Mouse (Mus musculus) 3134 (cell line): ENCODE measurements at regions not wholly inside any gene's neighbourhood (a gene's known extent, or its start where the extent isn't known, plus 50 kb on each side); places are given as distances from the start of the nearest gene placed in this dataset.
A peak's percentile ranks its signal among the peaks of the same experiment; 100 is the strongest.

Source experiments
- DNase-seq: peaks from one replicate; pipeline ENCODE4 v3.0.0-alpha.2; 2011; ENCODE audit warnings: low spot score; ENCODE audit not compliant: insufficient read length; ENCODE audit errors: extremely low read depth

DNA sequence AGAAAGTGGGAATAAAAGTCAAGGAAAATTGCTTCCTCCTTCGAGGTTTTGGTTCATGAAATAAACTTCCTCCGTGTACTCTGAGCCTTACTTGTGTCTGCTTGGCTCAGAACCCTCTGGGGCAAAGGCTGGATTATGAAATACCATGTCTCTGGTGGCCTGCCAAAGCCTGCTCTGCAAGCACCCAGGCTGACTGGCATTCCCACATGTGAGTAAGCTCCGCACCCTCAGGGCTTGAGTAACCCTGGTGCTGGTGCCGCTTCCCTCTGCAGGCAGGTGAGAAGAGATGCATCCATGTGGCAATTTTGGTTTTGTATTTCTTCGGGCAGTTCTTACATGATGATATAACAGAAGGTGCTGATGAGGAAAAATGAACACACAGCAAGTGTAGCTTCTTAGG is 66.0 kb downstream of the Nr2f2 start:
- peak; percentile 78 for DNase-seq

DNA sequence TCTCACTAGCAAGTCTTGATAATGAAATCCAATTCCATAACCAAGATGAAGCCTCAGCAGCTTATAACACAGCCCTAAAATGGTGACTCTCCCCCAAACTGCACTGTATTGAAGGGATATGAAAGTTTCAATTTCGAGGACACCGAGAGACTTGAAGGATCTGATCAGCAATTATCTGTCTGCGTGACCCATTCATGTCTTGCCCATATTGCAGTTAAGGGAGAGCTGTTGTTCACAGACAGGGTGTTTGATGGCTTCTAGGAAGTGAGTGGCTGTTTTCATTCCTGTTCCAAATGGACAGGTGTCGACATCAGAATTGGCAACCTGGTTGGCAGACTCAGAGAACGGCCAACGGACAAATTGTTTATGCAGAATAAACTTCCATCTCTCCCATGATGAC is 75.1 kb downstream of the Nr2f2 start:
- no peak for DNase-seq

DNA sequence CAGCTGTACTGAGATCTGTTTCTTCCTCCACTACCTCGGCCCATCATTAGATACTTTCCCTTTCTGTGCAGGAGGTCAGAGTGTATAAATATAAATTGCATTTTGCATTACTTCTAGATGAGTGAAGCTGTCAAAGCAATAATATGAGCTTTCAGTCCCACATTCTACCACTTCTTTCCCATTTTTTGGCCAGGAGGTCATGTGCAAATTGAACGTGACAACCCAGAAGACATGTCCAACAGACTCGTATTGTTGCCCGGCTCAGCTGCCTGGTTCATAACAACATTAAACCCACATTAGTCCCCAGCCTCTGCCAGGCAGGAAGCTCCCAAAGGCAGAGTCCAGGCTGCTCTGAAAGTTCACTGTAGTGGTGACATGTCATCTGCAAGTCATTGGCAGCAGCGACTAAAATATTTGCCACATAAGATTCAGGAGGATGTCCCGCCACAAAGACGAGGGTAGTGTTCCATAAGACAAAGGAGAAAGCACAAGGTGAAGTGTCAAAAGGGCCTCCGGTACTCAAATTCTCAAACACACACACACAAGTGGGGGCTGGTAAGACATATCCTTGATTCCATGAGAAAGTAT is 75.7 kb downstream of the Nr2f2 start:
- no peak for DNase-seq

DNA sequence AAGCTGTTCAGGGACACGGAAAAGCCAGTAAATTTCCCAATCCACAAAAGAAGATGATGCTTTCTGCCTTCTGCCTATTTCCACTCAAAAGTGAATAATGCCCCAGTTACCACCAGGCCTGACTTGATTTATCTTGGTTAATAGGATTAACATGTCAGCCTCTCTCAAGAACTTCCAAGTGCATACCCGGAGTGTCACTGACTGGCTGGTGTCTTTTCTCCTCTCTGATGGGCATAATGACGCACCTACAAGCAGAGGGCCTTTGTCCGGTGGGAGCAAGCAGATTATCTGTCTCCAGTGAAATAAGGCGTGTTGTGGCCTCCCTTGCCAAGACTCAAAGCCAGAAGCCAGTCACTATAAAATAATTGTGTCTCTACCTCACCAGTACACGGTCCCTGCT is 76.3 kb downstream of the Nr2f2 start:
- DNase-seq, result no peak

DNA sequence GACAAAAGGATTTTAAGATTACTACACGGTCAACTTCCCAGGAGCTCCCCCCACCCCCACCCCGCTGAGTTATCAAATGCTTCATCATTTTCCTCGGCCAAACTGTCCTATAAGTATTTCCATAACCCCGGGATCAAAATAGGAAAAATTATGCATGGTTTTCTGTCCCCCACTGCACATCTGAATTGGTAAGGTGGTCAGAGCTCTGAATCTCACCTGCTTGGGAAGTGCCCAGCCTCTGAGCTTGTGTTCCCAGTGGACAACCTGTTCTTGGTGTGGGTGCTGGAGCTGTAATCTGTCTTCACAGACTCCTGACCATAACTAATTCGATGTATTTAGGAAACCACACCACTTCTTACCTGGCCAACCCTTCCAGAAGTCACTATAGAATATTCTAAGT is 77.9 kb downstream of the Nr2f2 start:
- DNase-seq, result no peak

DNA sequence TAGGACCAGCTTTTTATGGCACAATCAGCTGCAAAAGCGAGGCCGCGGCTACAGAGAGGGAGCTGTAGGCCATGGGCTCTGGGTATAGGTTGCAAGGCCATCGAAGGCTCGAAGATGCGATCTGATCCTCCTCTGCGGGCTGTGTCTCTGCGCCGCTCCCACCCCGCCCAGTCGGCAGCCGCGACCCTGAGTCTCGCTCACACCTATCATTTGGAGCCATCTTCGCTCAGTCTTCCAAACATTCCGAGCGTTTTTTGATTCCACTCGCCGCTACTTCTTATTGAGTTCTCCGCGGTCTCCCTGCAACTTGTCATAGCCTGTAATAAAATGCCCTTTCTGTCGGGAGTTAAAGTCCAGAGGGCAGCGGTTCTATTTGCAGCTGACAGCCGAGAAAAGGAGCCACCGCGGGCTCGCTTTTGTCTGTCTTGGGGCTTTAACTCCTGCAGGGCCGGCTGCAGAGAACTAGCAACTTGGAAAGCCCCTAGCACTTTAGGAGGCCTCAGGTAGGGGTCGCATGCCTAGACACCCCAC is 78.6 kb downstream of the Nr2f2 start:
- no peak for DNase-seq

DNA sequence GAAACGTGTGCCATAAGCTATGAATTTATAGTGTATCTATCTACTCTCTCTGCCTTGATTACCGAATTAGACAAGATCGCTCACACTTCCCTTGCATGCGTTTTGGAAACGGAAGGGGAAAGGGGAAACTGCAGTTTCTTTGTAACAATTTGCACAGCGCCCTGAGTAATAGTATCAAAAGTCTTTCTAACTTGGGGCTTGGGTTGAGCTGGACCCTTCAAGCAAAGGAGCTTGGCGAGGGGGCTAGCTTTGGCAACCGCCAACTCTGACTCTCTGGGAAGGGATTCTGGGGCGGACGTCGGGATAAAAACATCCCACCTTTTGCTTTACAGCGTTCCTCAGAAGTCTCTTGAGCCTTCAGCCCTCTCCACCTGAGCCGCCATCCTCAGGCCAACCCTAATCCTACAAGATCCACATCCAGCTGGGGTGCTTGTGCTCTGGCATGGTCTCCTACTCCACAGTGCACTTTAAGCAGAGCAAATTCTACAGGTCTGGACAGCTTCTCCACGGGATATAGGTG is 79.6 kb downstream of the Nr2f2 start:
- no peak for DNase-seq

DNA sequence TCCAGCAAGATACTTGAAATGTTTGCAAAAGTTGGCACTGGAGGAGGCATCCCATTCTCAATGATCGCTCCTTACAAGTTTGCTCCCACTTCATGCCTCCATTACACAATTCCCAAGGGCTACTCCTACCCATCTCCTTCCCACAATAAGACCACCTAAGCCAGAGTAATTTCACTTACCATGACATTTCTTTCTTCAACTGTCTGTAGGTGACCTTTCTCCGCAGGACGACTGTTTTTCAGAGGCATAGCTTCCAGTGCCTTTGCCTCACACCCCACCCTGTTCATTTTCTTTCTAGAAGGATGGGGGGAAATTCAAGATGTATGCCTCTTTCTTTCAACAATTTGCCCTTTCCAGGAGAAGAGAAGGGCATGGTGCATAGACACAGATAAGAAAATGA is 81.2 kb downstream of the Nr2f2 start:
- DNase-seq, result no peak

DNA sequence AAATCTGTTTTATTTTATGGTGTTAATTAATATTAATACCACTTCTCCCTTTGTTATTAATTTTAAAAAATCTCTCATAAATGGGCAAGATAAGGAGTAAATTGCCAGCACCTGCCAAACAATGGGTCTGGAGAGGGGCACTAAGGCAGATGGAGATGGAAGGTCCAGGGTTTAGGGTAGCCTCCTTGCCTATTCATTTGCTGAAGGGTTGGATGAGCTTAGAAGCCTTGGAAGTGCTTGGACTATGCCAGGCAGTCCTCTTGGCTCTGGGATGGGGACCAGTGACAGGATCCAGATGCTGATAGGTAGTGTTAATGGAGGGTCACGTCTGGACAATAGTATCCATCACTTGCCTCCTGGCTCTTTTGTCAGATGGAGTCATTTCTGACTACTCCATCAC is 82.7 kb downstream of the Nr2f2 start:
- DNase-seq, result no peak

DNA sequence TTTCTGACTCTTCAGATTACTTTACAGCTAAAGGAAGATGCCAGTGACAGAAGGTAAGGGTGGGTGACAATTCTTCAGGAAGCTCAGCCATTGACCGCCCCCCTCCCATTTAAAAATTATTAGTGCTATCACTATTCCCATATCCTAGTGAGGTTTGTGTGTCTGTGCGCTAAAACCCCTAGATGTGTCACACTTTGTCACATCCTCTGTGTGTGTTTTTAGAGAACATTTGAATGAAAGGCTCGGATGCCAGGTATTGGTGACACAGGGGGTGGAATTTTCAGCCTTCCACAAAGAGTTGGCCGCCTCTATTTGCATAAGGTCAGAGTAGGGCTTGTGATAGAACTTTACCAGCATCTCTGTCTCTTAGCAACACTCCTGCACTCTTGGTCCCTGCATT is 83.4 kb downstream of the Nr2f2 start:
- DNase-seq, result no peak

DNA sequence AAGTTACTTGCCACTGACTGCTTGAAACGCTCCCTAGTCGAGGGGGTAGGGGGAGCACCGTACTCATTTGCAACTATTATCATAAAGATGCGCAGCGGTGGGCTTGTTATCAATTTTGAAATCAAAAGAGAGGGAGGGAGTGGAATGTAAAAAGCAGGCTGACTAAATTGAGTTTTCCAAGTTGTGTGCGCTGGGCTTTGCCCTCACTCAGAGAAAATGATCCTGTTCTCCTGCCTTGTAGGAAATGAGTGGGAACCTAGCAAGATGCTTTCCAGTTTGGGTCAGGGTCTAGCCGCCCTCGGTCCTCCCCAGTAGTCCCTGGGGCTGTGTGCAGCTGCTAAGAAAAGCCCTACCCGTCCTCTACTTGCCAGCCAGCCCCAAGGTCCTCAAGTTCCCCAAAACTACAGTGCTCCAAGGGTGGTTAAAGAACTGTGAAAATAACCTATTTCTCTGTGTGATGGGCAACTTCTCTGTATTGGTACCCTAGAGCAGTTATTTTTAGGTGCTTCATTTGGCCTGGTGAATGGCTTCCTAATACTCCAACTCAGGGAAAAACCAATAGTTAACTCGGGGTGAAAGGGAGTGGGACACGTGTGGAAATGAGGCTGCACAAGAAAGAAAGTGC is 84.5 kb downstream of the Nr2f2 start:
- DNase-seq, result no peak

DNA sequence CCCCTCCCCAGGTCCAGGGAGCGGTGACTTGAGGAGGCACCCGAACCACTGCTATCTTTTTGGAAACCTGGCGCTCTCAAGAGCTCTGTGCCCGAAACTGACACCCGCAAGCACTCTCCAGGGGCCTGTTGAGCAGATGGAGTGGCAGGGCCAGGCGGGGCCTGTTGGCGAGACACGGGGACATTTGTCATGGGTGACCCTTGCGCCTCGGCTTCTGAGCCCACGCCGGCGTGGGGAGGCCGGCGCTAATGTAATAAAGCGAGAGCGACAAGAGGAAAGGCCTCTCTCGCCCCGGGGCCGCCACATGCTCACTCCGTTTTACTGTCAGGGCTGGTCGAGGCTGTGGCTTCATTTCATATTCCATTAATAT is 85.2 kb downstream of the Nr2f2 start:
- DNase-seq, result no peak

DNA sequence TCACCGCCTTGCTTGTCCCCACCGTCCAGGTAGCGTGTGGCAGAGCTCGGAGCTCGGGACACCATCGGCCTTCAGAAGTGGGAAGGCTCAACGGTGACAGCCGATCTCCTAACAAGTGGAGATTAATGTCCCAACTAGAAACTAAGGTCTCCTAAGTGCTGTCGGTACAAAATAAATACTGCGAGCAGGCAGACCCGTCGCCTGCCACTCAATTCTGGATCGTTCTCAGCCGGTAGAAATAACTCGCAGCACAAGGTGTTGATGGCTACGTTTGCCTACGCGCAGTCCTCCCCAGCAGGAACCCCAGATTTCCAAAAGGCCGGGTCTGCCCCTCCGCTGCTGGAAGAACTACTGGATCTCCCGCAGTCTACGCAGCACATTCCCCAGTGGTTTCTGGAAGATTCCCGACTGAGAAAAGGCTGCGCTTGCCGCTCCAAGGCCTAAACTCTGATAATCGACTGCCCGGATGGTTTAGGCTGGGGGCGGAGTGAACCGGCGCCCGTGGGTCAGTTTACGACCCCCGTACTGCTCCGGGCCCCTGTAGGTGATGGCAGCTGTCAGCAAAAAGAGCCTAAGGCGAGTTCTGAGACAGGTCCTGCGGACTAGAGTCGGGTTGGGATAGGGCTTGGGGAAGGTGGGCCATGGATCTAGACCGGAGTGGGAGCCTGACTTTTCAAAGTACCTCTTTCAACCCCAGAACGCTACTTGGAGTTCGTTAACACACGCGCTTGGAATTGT is 85.7 kb downstream of the Nr2f2 start:
- no peak for DNase-seq

DNA sequence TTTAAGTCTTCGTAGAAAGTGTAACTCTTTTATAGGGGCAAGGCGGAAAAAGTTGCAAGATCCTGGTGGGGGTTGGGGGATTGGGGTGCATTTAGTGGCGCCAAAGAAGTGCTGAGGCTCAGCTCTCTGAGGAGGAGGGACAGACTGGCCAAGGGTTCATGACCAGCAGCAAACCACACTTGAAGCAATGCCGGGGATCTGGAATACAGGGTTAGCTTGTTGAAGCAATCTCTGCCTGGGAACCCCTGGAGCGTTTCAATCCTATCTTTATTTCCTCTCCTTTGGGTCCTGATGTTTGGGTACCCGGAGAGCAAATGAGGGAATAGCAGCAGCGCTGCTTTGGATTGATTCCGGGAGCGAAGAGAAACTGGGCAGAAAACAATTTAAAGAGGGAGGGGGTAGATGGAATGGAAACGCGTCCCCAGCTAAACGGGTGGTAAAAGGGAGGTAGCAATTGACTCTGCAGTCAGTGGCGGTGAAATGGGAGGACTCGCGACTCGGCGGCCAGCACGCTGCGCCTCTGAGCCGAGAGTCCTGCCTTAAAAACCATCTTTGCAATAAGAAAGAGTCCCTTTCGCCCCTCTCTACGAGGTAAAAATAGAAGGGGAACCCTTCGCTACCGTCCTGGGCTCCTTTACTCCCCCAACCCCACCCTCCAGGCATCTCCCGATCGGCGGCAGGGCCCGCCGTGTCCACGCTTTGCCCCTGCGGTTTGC is 86.5 kb downstream of the Nr2f2 start:
- no peak for DNase-seq

DNA sequence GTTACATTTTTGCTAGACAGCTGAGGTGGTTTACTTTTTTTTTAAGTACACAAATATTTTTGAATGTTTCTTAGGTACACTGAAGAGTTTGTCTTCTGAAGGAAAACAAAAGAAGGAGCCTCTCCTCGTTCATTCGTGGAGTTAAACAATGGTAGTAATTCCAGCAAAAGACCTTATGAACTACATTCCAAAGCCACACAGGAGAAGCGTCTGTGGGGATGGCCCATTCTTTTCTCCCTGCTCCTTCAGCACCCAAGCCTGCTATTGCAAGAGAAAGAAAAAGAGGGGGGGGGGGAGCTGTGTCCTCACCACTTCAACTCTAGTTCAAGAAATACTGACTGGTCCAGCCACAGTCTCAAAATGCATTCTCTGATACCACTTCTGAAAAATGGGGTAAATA is 87.4 kb downstream of the Nr2f2 start:
- no peak for DNase-seq

DNA sequence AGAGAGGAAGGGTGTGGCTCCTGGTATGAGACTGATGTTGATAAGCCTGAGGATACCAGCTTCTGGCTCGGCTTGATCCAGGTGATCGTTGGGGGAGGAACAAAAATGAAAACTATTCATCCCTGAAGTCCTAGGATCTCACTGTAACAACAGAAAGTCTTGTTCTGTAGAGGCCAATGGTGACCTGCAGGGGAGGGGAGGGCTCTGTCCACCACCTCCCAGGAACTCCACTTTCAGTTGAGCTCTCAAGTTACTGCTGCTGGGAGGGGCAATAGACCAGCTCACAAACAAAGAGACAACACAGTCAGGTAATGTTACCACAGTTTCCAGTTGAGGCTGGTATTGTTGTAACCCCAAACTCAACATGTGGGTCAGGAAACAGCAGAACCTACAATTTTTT is 90.5 kb downstream of the Nr2f2 start:
- DNase-seq, result no peak

DNA sequence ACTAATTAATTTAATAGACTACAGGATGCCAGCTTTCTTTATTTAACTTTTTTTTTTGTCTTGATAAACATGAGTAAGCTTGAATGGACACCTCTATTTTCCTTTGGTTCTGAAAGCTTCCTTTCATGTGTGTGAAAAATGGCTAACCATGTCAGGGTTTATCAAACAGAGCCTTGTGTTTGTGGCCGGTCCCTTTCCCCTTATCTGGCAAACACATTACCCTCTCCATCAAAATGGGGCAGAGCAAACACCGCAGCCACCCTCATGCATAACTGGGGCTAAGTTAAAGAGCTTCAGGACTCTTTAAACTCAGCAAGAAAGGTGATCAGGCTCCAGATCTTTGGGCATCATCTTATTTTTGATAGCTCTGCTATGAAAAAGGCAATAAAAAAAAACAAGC is 92.2 kb downstream of the Nr2f2 start:
- DNase-seq, result no peak

DNA sequence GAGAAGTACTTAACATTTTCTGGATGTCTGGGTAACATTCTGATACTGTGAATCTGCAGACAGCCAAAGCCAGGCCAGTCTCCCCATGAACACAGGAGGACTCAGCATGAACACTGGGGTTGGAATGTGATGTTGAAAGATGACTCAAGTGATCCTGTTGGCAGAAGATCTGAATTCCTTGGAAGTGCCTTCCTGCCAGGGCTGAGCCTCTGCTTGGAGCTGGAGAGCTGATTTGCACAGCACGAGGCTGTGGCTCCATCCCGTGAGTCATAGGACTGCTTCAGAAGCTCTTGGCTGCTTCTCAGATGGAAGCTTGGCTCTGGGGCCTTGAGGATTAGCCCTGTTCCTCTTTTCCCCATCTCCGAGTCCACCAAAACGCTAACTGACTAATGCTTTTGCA is 99.5 kb downstream of the Nr2f2 start:
- DNase-seq, result peak; percentile 83

DNA sequence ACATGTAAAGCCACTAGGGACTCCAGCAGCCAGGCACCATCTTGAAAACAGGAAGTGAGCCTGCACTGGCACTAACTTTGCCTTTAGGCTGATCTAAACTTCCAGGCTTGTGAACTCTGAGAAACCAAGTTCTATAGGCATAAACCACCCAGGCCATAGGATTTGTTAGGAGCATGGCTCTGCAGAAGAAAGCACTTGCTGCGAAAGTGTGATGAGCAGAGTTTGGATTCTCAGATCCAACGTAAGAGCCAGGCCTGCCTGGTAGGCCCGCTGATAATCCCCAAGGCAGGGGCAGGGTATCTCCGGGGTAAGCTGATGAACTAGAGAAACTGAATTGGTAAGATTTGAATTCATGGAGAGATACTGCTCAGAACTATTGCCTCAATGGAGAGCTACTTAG is 109.7 kb downstream of the Nr2f2 start:
- DNase-seq, result no peak

DNA sequence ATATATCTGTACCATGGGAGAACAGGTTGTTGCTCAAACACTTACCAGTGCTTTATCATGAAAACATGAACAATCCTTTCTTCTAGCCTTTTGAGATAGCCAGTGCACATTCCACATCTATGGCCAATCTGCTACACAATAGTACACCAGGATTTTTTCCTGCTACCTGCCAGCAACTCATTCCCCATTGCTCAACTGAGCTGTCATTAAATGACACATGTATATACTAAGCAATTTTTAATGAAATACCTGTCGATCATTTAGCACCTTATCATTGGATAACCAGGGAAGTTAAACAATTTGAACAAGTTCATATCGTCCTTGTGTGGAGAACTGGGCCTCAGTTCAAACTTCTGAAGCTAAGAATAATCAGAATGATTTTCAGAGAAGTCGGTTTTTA is 111.5 kb downstream of the Nr2f2 start:
- DNase-seq, result no peak

DNA sequence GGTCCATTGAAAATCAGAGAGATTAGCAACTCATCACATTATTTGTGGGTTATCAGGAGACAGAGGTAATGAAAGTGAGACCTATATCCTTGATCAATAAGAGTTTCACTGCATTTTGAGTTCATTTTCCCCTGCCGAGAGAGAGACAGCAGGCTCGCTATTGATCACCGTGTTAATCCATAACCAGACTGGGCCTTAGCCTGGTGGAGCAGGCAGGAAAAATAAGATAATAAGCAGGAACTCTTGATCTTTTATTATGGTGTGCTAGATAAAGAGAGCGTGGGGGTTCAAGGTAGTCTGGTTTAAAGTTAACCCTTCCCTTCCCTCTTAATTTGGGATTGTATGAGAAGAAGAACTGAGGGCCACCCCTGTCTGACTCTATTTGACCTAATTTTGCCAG is 113.3 kb downstream of the Nr2f2 start:
- no peak for DNase-seq
